Mouse (Mus musculus) heart, postnatal 0 days (tissue): ENCODE data around the gene F13a1. TPM values are rescaled to one million over a fixed set of nuclear protein-coding genes. Genes with fewer than 3 reads are reported as not detected.

Experiments
- ATAC-seq: fragments of 200-750 bp; cut with Nextera tagmentation; 2 replicates; pipeline ENCODE4 v1.8.0; 2017; ENCODE audit warnings: low read depth, moderate number of reproducible peaks, moderate library complexity; ENCODE audit not compliant: insufficient read depth
- DNase-seq: peaks from one replicate; pipeline ENCODE4 v3.0.0-alpha.2; 2016; ENCODE audit warnings: low spot score
- H3K27ac ChIP-seq: fragments of 300-500 bp; sonication (generic); 2 replicates; pipeline ENCODE4 v1.5.1; 2014; ENCODE audit warnings: low read depth, mild to moderate bottlenecking
- H3K27me3 ChIP-seq: fragments of 300-500 bp; sonication (generic); 2 replicates; pipeline ENCODE4 v1.6.1; 2014; ENCODE audit warnings: low read length, mixed read lengths; ENCODE audit not compliant: control insufficient read depth, insufficient read depth
- H3K36me3 ChIP-seq: fragments of 300-500 bp; sonication (generic); replicated peaks from 2 replicates; pipeline ENCODE4 v1.6.1; 2014; ENCODE audit warnings: low read length, mixed read lengths; ENCODE audit not compliant: control insufficient read depth, insufficient read depth
- H3K4me1 ChIP-seq: fragments of 300-500 bp; sonication (generic); 2 replicates; pipeline ENCODE4 v1.6.1; 2014; ENCODE audit warnings: antibody characterized with exemption; ENCODE audit not compliant: control insufficient read depth, insufficient read depth
- H3K4me2 ChIP-seq: fragments of 300-500 bp; sonication (generic); 2 replicates; pipeline ENCODE4 v1.6.1; 2014; ENCODE audit warnings: low read depth, mild to moderate bottlenecking, low read length, moderate library complexity
- H3K4me3 ChIP-seq: fragments of 300-500 bp; sonication (generic); 2 replicates; pipeline ENCODE4 v1.5.1; 2014; ENCODE audit warnings: low read depth, low read length
- H3K9ac ChIP-seq: fragments of 300-500 bp; sonication (generic); replicated peaks from 2 replicates; pipeline ENCODE4 v1.6.1; 2014; ENCODE audit warnings: low read depth, low read length, mixed read lengths
- H3K9me3 ChIP-seq: fragments of 300-500 bp; sonication (generic); replicated peaks from 2 replicates; pipeline ENCODE4 v1.6.1; 2016; ENCODE audit warnings: low read length; ENCODE audit not compliant: control insufficient read depth
- CTCF ChIP-seq: IDR thresholded peaks from 2 replicates; pipeline ENCODE4 v1.5.1; 2016; ENCODE audit warnings: antibody characterized with exemption, control low read depth, low read depth
- EP300 ChIP-seq: IDR thresholded peaks from 2 replicates; pipeline ENCODE4 v1.6.1; 2016; ENCODE audit warnings: antibody characterized with exemption, low read depth
- WGBS: fragments of 180-500 bp; shearing (Covaris S2); extraction: QIAGEN DNeasy Blood & Tissue Kit; methylation state at CpG from one replicate; pipeline ENCODE4 v1.1.7; 2014; 5-methylcytosine and 5-hydroxymethylcytosine counted together
- polyA plus RNA-seq: library from polyadenylated mRNA; unstranded; fragments of >200 nt; fragmentation: Nextera tagmentation; extraction: Ambion mirVana; gene quantifications from 2 replicates; pipeline ENCODE4 v1.2.1, GENCODE M21; 2015
- total RNA-seq: library from RNA; depleted of rRNA; stranded (reverse); fragments of >200 nt; gene quantifications from 2 replicates; pipeline ENCODE4 v1.2.3, GENCODE M21; 2014; ENCODE audit warnings: low replicate concordance; rRNA removed

Gene F13a1
- total RNA-seq (8.9 and 16.0 TPM in 2 replicates), polyA plus RNA-seq (3.9 and 5.2 TPM in 2 replicates)

DNA sequence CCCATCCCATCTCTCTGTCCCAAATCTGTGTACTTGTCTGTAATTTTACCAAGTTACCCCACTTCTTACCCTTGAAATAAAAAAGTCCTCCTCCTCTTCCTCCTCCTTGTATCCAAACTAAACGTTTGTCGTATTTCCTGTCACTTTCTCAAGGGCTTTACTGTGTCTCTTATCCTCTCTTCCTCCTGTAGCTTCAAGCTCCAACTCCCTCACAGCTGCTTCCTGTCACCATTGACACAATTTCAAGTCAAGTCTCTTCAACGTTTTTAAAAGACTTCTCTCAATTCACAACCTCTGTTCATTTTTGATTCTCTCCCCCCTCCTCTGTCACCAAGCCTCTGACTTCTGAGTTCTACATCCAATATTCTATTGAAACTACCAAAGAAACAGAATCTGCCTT is at the start of gene F13a1:
Gene F13a1 (minus strand): TSS at position 119 of the 400 bp plus-strand sequence.
- 29% methylated on average over 3 of the region's 3 CpGs for WGBS
- Histone ChIP-seq H3K9ac (no peak within 1 kb of the TSS), H3K36me3 (no peaks in the 10 kb centered on the region), H3K4me2 (peak within 1 kb of the TSS; percentile 15; the same call in 1 of the 2 replicates), H3K4me3 (no peak within 1 kb of the TSS), H3K27me3 (no peaks in the 10 kb centered on the region), H3K9me3 (no peaks in the 10 kb centered on the region), H3K27ac (peak within 1 kb of the TSS; percentile 30; the same call in 1 of the 2 replicates), H3K4me1 (no peaks in the 10 kb centered on the region)
- TF ChIP-seq EP300 (no peak), CTCF (no peak)
- no peak for ATAC-seq
- peak; percentile 10 for DNase-seq

- DNase-seq (no peak), ATAC-seq (no peak)
- Histone ChIP-seq H3K4me2 (no peak overlapping the region), H3K27me3 (no peaks in the 10 kb centered on the region), H3K4me1 (no peaks in the 10 kb centered on the region), H3K27ac (no peak overlapping the region), H3K9me3 (no peaks in the 10 kb centered on the region), H3K36me3 (no peaks in the 10 kb centered on the region), H3K4me3 (no peak overlapping the region), H3K9ac (no peak overlapping the region)
- no peak for TF ChIP-seq EP300
- WGBS = 80% methylated on average over 1 of the region's 1 CpGs
Observed at GRCm38 (mm10) chr13:37091620-37092019, 41.6 kb upstream of the F13a1 start.

GRCm38 (mm10) chr13:37089104-37089503 is 39.1 kb upstream of the F13a1 start:
- no peak overlapping the region for H3K4me3 ChIP-seq
- H3K9ac ChIP-seq = no peak overlapping the region
- ATAC-seq (no peak), DNase-seq (no peak)
- WGBS = 40% methylated on average over 6 of the region's 6 CpGs
- H3K27ac ChIP-seq = no peak overlapping the region
- TF ChIP-seq EP300 (no peak), CTCF (no peak)
- H3K27me3 ChIP-seq = no peaks in the 10 kb centered on the region
- H3K4me1 ChIP-seq = no peaks in the 10 kb centered on the region
- H3K4me2 ChIP-seq = no peak overlapping the region
- H3K36me3 ChIP-seq = no peaks in the 10 kb centered on the region
- no peaks in the 10 kb centered on the region for H3K9me3 ChIP-seq

- Histone ChIP-seq H3K4me3 (no peak overlapping the region), H3K9me3 (no peaks in the 10 kb centered on the region), H3K9ac (no peak overlapping the region), H3K36me3 (no peaks in the 10 kb centered on the region), H3K4me1 (no peaks in the 10 kb centered on the region), H3K4me2 (no peak overlapping the region), H3K27me3 (no peaks in the 10 kb centered on the region), H3K27ac (no peak overlapping the region)
- 57% methylated on average over 13 of the region's 13 CpGs for WGBS
- ATAC-seq = no peak
- DNase-seq = no peak
- TF ChIP-seq EP300 (no peak), CTCF (no peak)
Observed at GRCm38 (mm10) chr13:37081506-37082241, 31.6 kb upstream of the F13a1 start.

DNA sequence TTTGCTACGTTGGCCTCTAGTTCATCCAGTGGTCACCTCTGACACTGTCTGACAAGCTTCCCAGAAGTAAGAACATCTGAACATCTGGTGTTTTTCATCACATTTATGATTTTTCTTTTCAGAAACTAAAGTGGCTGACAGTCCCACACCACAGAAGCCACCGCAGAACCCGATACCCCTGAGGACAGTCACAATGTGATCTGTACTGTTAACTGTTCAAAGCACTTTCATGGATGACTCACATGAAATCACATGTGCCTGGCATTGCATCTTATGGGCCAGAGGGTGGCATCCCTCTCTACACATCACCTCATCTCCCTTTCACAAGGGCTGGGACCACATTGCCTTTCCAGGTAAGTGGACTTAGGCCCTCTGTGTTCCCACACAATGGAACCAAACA is 21.3 kb upstream of the F13a1 start:
- WGBS = 82% methylated on average over 3 of the region's 3 CpGs
- H3K9ac ChIP-seq = no peak overlapping the region
- ATAC-seq (no peak), DNase-seq (no peak)
- no peaks in the 10 kb centered on the region for H3K36me3 ChIP-seq
- H3K4me1 ChIP-seq = no peaks in the 10 kb centered on the region
- TF ChIP-seq EP300 (no peak), CTCF (no peak)
- no peaks in the 10 kb centered on the region for H3K27me3 ChIP-seq
- H3K4me3 ChIP-seq = no peak overlapping the region
- no peak overlapping the region for H3K4me2 ChIP-seq
- H3K27ac ChIP-seq = no peak overlapping the region
- no peaks in the 10 kb centered on the region for H3K9me3 ChIP-seq

GRCm38 (mm10) chr13:37070824-37071223 is 20.8 kb upstream of the F13a1 start:
- Histone ChIP-seq H3K9me3 (no peaks in the 10 kb centered on the region), H3K36me3 (no peaks in the 10 kb centered on the region), H3K4me1 (no peaks in the 10 kb centered on the region), H3K4me2 (no peak overlapping the region), H3K27ac (no peak overlapping the region), H3K27me3 (no peaks in the 10 kb centered on the region), H3K4me3 (no peak overlapping the region), H3K9ac (no peak overlapping the region)
- WGBS = 50% methylated on average over 4 of the region's 4 CpGs
- no peak for DNase-seq
- no peak for ATAC-seq
- TF ChIP-seq EP300 (no peak), CTCF (no peak)
